Mouse (Mus musculus) natural killer cell, adult 2 months (primary cell): ENCODE measurements around the gene Slk.

Experiments used
- DNase-seq, 2 experiments: peaks; one replicate each; pipeline ENCODE4 v3.0.0; 2022; ENCODE audit warnings: low spot score in 2 of 2

Slk gene

GRCm38 (mm10) chr19:47652255-47652654 is 72.8 kb downstream of the Slk start:
- no peak for DNase-seq

- no peak for DNase-seq
Observed at GRCm38 (mm10) chr19:47653173-47653572, 73.7 kb downstream of the Slk start.

- DNase-seq: peak in 1 of 2 experiments; percentile 31
Observed at GRCm38 (mm10) chr19:47654896-47655295, 75.4 kb downstream of the Slk start.

- DNase-seq: peak in 1 of 2 experiments; percentile 18
Observed at GRCm38 (mm10) chr19:47658914-47659535, 79.5 kb downstream of the Slk start.

GRCm38 (mm10) chr19:47659765-47660408 is 80.4 kb downstream of the Slk start:
- no peak for DNase-seq

- no peak for DNase-seq
Observed at GRCm38 (mm10) chr19:47667601-47668000, 88.1 kb downstream of the Slk start.

GRCm38 (mm10) chr19:47668399-47668798 is 88.9 kb downstream of the Slk start:
- DNase-seq: no peak

GRCm38 (mm10) chr19:47674419-47674818 is 94.9 kb downstream of the Slk start:
- DNase-seq: peak; percentile 10 to 17

- no peak for DNase-seq
Observed at GRCm38 (mm10) chr19:47678675-47679074, 99.2 kb downstream of the Slk start.

GRCm38 (mm10) chr19:47689592-47689991 is 110.1 kb downstream of the Slk start:
- DNase-seq: no peak

GRCm38 (mm10) chr19:47691994-47692393 is 112.5 kb downstream of the Slk start, which contains the start of gene Col17a1:
Gene Col17a1, minus strand, starts transcription at chr19:47692094.
- DNase-seq: no peak
